8 mouse cellular contexts compared by ENCODE assay signal in genomic region chr11:98969496-98969927, GRCm38 (mm10). TPM values are rescaled to one million over a fixed set of nuclear protein-coding genes. Genes with fewer than 3 reads are reported as not detected.
DNase-seq lines count a peak whose midpoint lies in the region; ATAC-seq and TF ChIP-seq lines count a peak whose summit lies in the region.

No protein-coding gene starts in this region.

- peak; percentile 49 for DNase-seq in adrenal gland, postnatal 10 days
- no peak for DNase-seq in adrenal gland, postnatal 4 days (ENCODE audit: low spot score in 2 of 2)
- peak; percentile 71 for DNase-seq in lung, embryonic 14.5 days
- DNase-seq in lung, adult 2 months, result no peak
- peak; percentile 93 for DNase-seq in midbrain, embryonic 11.5 days (ENCODE audit: low spot score, missing footprints)
- DNase-seq in stomach, postnatal 0 days (ENCODE audit: low spot score), result peak; percentile 20
- DNase-seq in spleen, postnatal 10 days (ENCODE audit: low spot score in 2 of 2), result no peak

- peak overlapping the region; percentile 46; the same call in 1 of the 2 replicates for H3K4me2 ChIP-seq in lung, embryonic 14.5 days
- peak overlapping the region; percentile 45 for H3K4me2 ChIP-seq in hindbrain, embryonic 16.5 days (ENCODE audit: low read length)
- H3K4me2 ChIP-seq in midbrain, embryonic 11.5 days, result peak overlapping the region; percentile 47
- H3K4me2 ChIP-seq in stomach, postnatal 0 days (replicated peaks; ENCODE audit: low read depth), result no peak overlapping the region

- H3K36me3 ChIP-seq in lung, embryonic 14.5 days (ENCODE audit: insufficient read depth), result peaks cover 85% of the 10 kb centered on the region
- 0 out of 2 replicates have a peak, but pooled peaks cover 3% of the 10 kb centered on the region for H3K36me3 ChIP-seq in hindbrain, embryonic 16.5 days (ENCODE audit: control insufficient read depth, insufficient read depth, low read length)
- no peaks in the 10 kb centered on the region; the same call in 1 of the 2 replicates for H3K36me3 ChIP-seq in midbrain, embryonic 11.5 days (ENCODE audit: control insufficient read depth, insufficient read depth, low read length)
- peaks cover 28% of the 10 kb centered on the region for H3K36me3 ChIP-seq in stomach, postnatal 0 days (ENCODE audit: control insufficient read depth, insufficient read depth, low read length)

- no peak for TF ChIP-seq POLR2A in lung, adult 2 months (IDR thresholded peaks at IDR 0.05; ENCODE audit: borderline replicate concordance, extremely low read depth, low read depth, low read length)

- no peaks in the 10 kb centered on the region for H3K9me3 ChIP-seq in lung, embryonic 14.5 days (ENCODE audit: low read depth, low read length)
- H3K9me3 ChIP-seq in hindbrain, embryonic 16.5 days (ENCODE audit: control insufficient read depth, low read length), result no peaks in the 10 kb centered on the region
- no peaks in the 10 kb centered on the region for H3K9me3 ChIP-seq in midbrain, embryonic 11.5 days (ENCODE audit: control insufficient read depth, low read length)
- H3K9me3 ChIP-seq in stomach, postnatal 0 days (ENCODE audit: control insufficient read depth, low read length), result no peaks in the 10 kb centered on the region

- H3K4me3 ChIP-seq in lung, embryonic 14.5 days (ENCODE audit: low read depth, low read length), result no peak overlapping the region
- H3K4me3 ChIP-seq in lung, adult 2 months (replicated peaks; ENCODE audit: extremely low read depth, low read depth, low read length), result no peak overlapping the region
- no peak overlapping the region for H3K4me3 ChIP-seq in hindbrain, embryonic 16.5 days (ENCODE audit: low read length)
- H3K4me3 ChIP-seq in midbrain, embryonic 11.5 days (ENCODE audit: low read depth, low read length), result peak overlapping the region; percentile 18
- H3K4me3 ChIP-seq in stomach, postnatal 0 days (ENCODE audit: low read depth, low read length), result no peak overlapping the region

- no peaks in the 10 kb centered on the region for H3K27me3 ChIP-seq in lung, embryonic 14.5 days (ENCODE audit: insufficient read depth, low read length)
- H3K27me3 ChIP-seq in hindbrain, embryonic 16.5 days (replicated peaks; ENCODE audit: control insufficient read depth, insufficient read depth, low read length), result no peaks in the 10 kb centered on the region
- H3K27me3 ChIP-seq in midbrain, embryonic 11.5 days (ENCODE audit: control insufficient read depth, insufficient read depth, low read length), result no peaks in the 10 kb centered on the region
- H3K27me3 ChIP-seq in stomach, postnatal 0 days (ENCODE audit: control insufficient read depth, insufficient read depth, low read length), result no peaks in the 10 kb centered on the region

- no peak overlapping the region for H3K9ac ChIP-seq in lung, embryonic 14.5 days
- peak overlapping the region; percentile 48 for H3K9ac ChIP-seq in hindbrain, embryonic 16.5 days (ENCODE audit: low read depth, low read length)
- H3K9ac ChIP-seq in midbrain, embryonic 11.5 days (ENCODE audit: low read length), result peak overlapping the region; percentile 54; the same call in 1 of the 2 replicates
- no peak overlapping the region for H3K9ac ChIP-seq in stomach, postnatal 0 days (ENCODE audit: low read length)

- no peak for TF ChIP-seq EP300 in stomach, postnatal 0 days (optimal IDR thresholded peaks at IDR 0.05)

- H3K4me1 ChIP-seq in lung, embryonic 14.5 days (ENCODE audit: insufficient read depth), result peaks cover 57% of the 10 kb centered on the region
- peaks cover 37% of the 10 kb centered on the region for H3K4me1 ChIP-seq in lung, adult 2 months (ENCODE audit: control insufficient read depth, insufficient read depth, low read length)
- H3K4me1 ChIP-seq in hindbrain, embryonic 16.5 days (ENCODE audit: control insufficient read depth, insufficient read depth, low read depth, low read length), result peaks cover 71% of the 10 kb centered on the region
- peaks cover 62% of the 10 kb centered on the region for H3K4me1 ChIP-seq in midbrain, embryonic 11.5 days (ENCODE audit: control insufficient read depth, insufficient read depth, low read length)
- H3K4me1 ChIP-seq in stomach, postnatal 0 days (replicated peaks; ENCODE audit: control insufficient read depth, insufficient read depth), result peaks cover 31% of the 10 kb centered on the region

- peak overlapping the region; percentile 50; the same call in 1 of the 2 replicates for H3K27ac ChIP-seq in lung, embryonic 14.5 days (ENCODE audit: low read depth)
- H3K27ac ChIP-seq in hindbrain, embryonic 16.5 days (ENCODE audit: low read depth, low read length), result peak overlapping the region; percentile 58
- H3K27ac ChIP-seq in midbrain, embryonic 11.5 days (ENCODE audit: low read depth, low read length), result peak overlapping the region; percentile 89
- H3K27ac ChIP-seq in stomach, postnatal 0 days (replicated peaks), result 0 out of 2 replicates have a peak overlapping the region, but pooled peaks have one; percentile 41

- 18% methylated on average over 17 of the region's 17 CpGs for WGBS in lung, embryonic 14.5 days
- WGBS in lung, adult 2 months, result 47% methylated on average over 17 of the region's 17 CpGs
- 14% methylated on average over 16 of the region's 17 CpGs for WGBS in hindbrain, embryonic 16.5 days
- 20% methylated on average over 14 of the region's 17 CpGs for WGBS in midbrain, embryonic 11.5 days
- 38% methylated on average over 17 of the region's 17 CpGs for WGBS in stomach, postnatal 0 days

- no peak for TF ChIP-seq CTCF in lung, embryonic 14.5 days (IDR thresholded peaks at IDR 0.05; ENCODE audit: low read depth)
- TF ChIP-seq CTCF in lung, adult 2 months (IDR thresholded peaks at IDR 0.05; ENCODE audit: insufficient read depth, low read length), result no peak
- 0 out of 2 replicates have a peak, but pooled peaks have one; percentile 1 for TF ChIP-seq CTCF in stomach, postnatal 0 days (IDR thresholded peaks at IDR 0.05; ENCODE audit: low read depth)

- ATAC-seq in lung, embryonic 14.5 days (ENCODE audit: insufficient read depth), result 0 out of 2 replicates have a peak, but pooled peaks have one; percentile 2
- ATAC-seq in hindbrain, embryonic 16.5 days, result peak; percentile 35
- 0 out of 2 replicates have a peak, but pooled peaks have one; percentile 12 for ATAC-seq in midbrain, embryonic 11.5 days (ENCODE audit: low FRiP score)
- no peak for ATAC-seq in stomach, postnatal 0 days (ENCODE audit: low FRiP score, low TSS enrichment)

RNA-seq across cellular contexts. Expression of gene Gjd3, which starts 13.3 kb away (rescaled TPM):
- total RNA-seq in adrenal gland, postnatal 10 days (2021), result under 1 TPM; 0.45 to 0.73 TPM
- 1 to 10 TPM in 1 of 2 experiments, under 1 TPM in 1; 0.50 to 1.0 TPM for total RNA-seq in adrenal gland, postnatal 4 days (2021)
- 0.31 TPM in 1 of 2 replicates, not detected in the other for polyA plus RNA-seq in lung, embryonic 14.5 days (2014; fragmentation: Nextera tagmentation; extraction: Ambion mirVana)
- polyA plus RNA-seq in lung, adult 2 months (2012; rRNA removed), result 0.29 and 0.40 TPM in 2 replicates
- 2.0 and 3.0 TPM in 2 replicates for polyA plus RNA-seq in hindbrain, embryonic 16.5 days (2015; fragmentation: Nextera tagmentation; extraction: Ambion mirVana)
- not detected in 2 replicates for polyA plus RNA-seq in midbrain, embryonic 11.5 days (2014; fragmentation: Nextera tagmentation; extraction: Ambion mirVana)
- polyA plus RNA-seq in stomach, postnatal 0 days (2015; fragmentation: Nextera tagmentation; extraction: Ambion mirVana), result 1.9 and 2.1 TPM in 2 replicates

RNA-seq across cellular contexts. Expression of gene Rara, which starts 41.9 kb away (rescaled TPM):
- 10 to 100 TPM; 26.2 to 34.7 TPM for total RNA-seq in adrenal gland, postnatal 10 days (2021)
- total RNA-seq in adrenal gland, postnatal 4 days (2021), result 10 to 100 TPM; 46.4 to 50.6 TPM
- polyA plus RNA-seq in lung, embryonic 14.5 days (2014; fragmentation: Nextera tagmentation; extraction: Ambion mirVana), result 43.2 and 45.3 TPM in 2 replicates
- 59.0 and 62.2 TPM in 2 replicates for polyA plus RNA-seq in lung, adult 2 months (2012; rRNA removed)
- polyA plus RNA-seq in hindbrain, embryonic 16.5 days (2015; fragmentation: Nextera tagmentation; extraction: Ambion mirVana), result 12.1 and 16.7 TPM in 2 replicates
- polyA plus RNA-seq in midbrain, embryonic 11.5 days (2014; fragmentation: Nextera tagmentation; extraction: Ambion mirVana), result 13.2 and 14.8 TPM in 2 replicates
- polyA plus RNA-seq in stomach, postnatal 0 days (2015; fragmentation: Nextera tagmentation; extraction: Ambion mirVana), result 20.1 and 25.9 TPM in 2 replicates

RNA-seq across cellular contexts. Expression of gene Top2a, which starts 54.5 kb away (rescaled TPM):
- 10 to 100 TPM; 54.0 to 73.1 TPM for total RNA-seq in adrenal gland, postnatal 10 days (2021)
- total RNA-seq in adrenal gland, postnatal 4 days (2021), result 100 to 1,000 TPM in 1 of 2 experiments, 10 to 100 TPM in 1; 97.3 to 114 TPM
- 349 and 364 TPM in 2 replicates for polyA plus RNA-seq in lung, embryonic 14.5 days (2014; fragmentation: Nextera tagmentation; extraction: Ambion mirVana)
- 0.58 and 1.4 TPM in 2 replicates for polyA plus RNA-seq in lung, adult 2 months (2012; rRNA removed)
- 33.1 and 44.9 TPM in 2 replicates for polyA plus RNA-seq in hindbrain, embryonic 16.5 days (2015; fragmentation: Nextera tagmentation; extraction: Ambion mirVana)
- 431 and 436 TPM in 2 replicates for polyA plus RNA-seq in midbrain, embryonic 11.5 days (2014; fragmentation: Nextera tagmentation; extraction: Ambion mirVana)
- polyA plus RNA-seq in stomach, postnatal 0 days (2015; fragmentation: Nextera tagmentation; extraction: Ambion mirVana), result 31.6 and 44.5 TPM in 2 replicates

Comparison
In these comparisons a context has a peak if more than half of its experiments do, and no peak if none do; other contexts are left out.
1. DNase-seq: peak in adrenal gland, postnatal 10 days (single experiment), lung, embryonic 14.5 days (single experiment), midbrain, embryonic 11.5 days (single experiment) and stomach, postnatal 0 days (single experiment); none in adrenal gland, postnatal 4 days (0 of 2), lung, adult 2 months (single experiment) and spleen, postnatal 10 days (0 of 2).
2. RNA of gene Top2a, which starts 54.5 kb away (polyA plus RNA-seq): 431 to 436 TPM in midbrain, embryonic 11.5 days, 349 to 364 TPM in lung, embryonic 14.5 days, 31.6 to 44.5 TPM in stomach, postnatal 0 days and 33.1 to 44.9 TPM in hindbrain, embryonic 16.5 days; 0.58 to 1.4 TPM in lung, adult 2 months; every median in the first group is over 10 times any median in the second.
3. H3K9ac ChIP-seq: peak in hindbrain, embryonic 16.5 days (single experiment) and midbrain, embryonic 11.5 days (single experiment); none in lung, embryonic 14.5 days (single experiment) and stomach, postnatal 0 days (single experiment).
4. Peak in every context shown above with its lines, with median percentiles within 50 percentile points of each other: H3K27ac ChIP-seq.